Mouse (Mus musculus) stomach, embryonic 14.5 days (tissue): ENCODE results near the gene Vsig10. TPM values are rescaled to one million over a fixed set of nuclear protein-coding genes. Genes with fewer than 3 reads are reported as not detected.

ENCODE experiments used
- ATAC-seq: fragments of 200-750 bp; cut with Nextera tagmentation; 2 replicates; pipeline ENCODE4 v1.8.0; 2017; ENCODE audit warnings: low read depth, moderate TSS enrichment; ENCODE audit not compliant: insufficient number of reproducible peaks, insufficient read depth, low FRiP score
- H3K27ac ChIP-seq: fragments of 300-500 bp; sonication (generic); 2 replicates; pipeline ENCODE4 v1.5.1; 2014; ENCODE audit warnings: mild to moderate bottlenecking, low read length, moderate library complexity, mixed read lengths
- H3K27me3 ChIP-seq: fragments of 300-500 bp; sonication (generic); 2 replicates; pipeline ENCODE4 v1.6.1; 2014; ENCODE audit warnings: low read length, control low read depth, mixed read lengths; ENCODE audit not compliant: control insufficient read depth, insufficient read depth
- H3K36me3 ChIP-seq: fragments of 300-500 bp; sonication (generic); 2 replicates; pipeline ENCODE4 v1.6.1; 2014; ENCODE audit warnings: mild to moderate bottlenecking, control low read depth, low read length, moderate library complexity, mixed read lengths; ENCODE audit not compliant: control insufficient read depth, insufficient read depth
- H3K4me1 ChIP-seq: fragments of 300-500 bp; sonication (generic); 2 replicates; pipeline ENCODE4 v1.6.1; 2014; ENCODE audit warnings: low read length, control low read depth, mixed read lengths; ENCODE audit not compliant: control insufficient read depth, insufficient read depth
- H3K4me2 ChIP-seq: fragments of 300-500 bp; sonication (generic); replicated peaks from 2 replicates; pipeline ENCODE4 v1.6.1; 2014; ENCODE audit warnings: low read depth, low read length, control low read depth
- H3K4me3 ChIP-seq: fragments of 300-500 bp; sonication (generic); 2 replicates; pipeline ENCODE4 v1.5.1; 2014; ENCODE audit warnings: low read depth, low read length, control low read depth
- H3K9ac ChIP-seq: fragments of 300-500 bp; sonication (generic); replicated peaks from 2 replicates; pipeline ENCODE4 v1.6.1; 2014; ENCODE audit warnings: low read depth, mild to moderate bottlenecking, control low read depth, low read length, moderate library complexity, mixed read lengths
- H3K9me3 ChIP-seq: fragments of 300-500 bp; sonication (generic); 2 replicates; pipeline ENCODE4 v1.6.1; 2016; ENCODE audit warnings: low read depth, low read length, control low read depth; ENCODE audit not compliant: control insufficient read depth
- WGBS: fragments of 180-500 bp; shearing (Covaris S2); extraction: QIAGEN DNeasy Blood & Tissue Kit; methylation state at CpG from one replicate; pipeline ENCODE4 v1.1.7; 2014; 5-methylcytosine and 5-hydroxymethylcytosine counted together
- polyA plus RNA-seq: library from polyadenylated mRNA; unstranded; fragments of >200 nt; fragmentation: Nextera tagmentation; extraction: Ambion mirVana; gene quantifications from 2 replicates; pipeline ENCODE4 v1.2.1, GENCODE M21; 2014

Gene Vsig10
- polyA plus RNA-seq, 1 experiment from 2014 or later: 14.5 TPM

GRCm38 (mm10) chr5:117359497-117360227 is 40.8 kb downstream of the Vsig10 start:
- H3K4me2 ChIP-seq: no peak overlapping the region; the same call in 1 of the 2 replicates
- H3K4me1 ChIP-seq: peaks cover 40% of the 10 kb centered on the region; the same call in 1 of the 2 replicates
- no peak for ATAC-seq
- peak overlapping the region; percentile 79 for H3K27ac ChIP-seq
- peaks cover 4% of the 10 kb centered on the region for H3K36me3 ChIP-seq
- H3K4me3 ChIP-seq: no peak overlapping the region
- no peaks in the 10 kb centered on the region for H3K27me3 ChIP-seq
- H3K9ac ChIP-seq: no peak overlapping the region
- WGBS: 35% methylated on average over 7 of the region's 7 CpGs
- no peaks in the 10 kb centered on the region for H3K9me3 ChIP-seq

- H3K9me3 ChIP-seq: no peaks in the 10 kb centered on the region
- H3K4me1 ChIP-seq: peaks cover 40% of the 10 kb centered on the region; the same call in 1 of the 2 replicates
- no peaks in the 10 kb centered on the region for H3K27me3 ChIP-seq
- ATAC-seq: no peak
- 41% methylated on average over 13 of the region's 13 CpGs for WGBS
- H3K4me2 ChIP-seq: no peak overlapping the region
- H3K36me3 ChIP-seq: peaks cover 9% of the 10 kb centered on the region
- no peak overlapping the region for H3K9ac ChIP-seq
- peak overlapping the region; percentile 79 for H3K27ac ChIP-seq
- no peak overlapping the region for H3K4me3 ChIP-seq
Observed at GRCm38 (mm10) chr5:117360228-117360515, 41.3 kb downstream of the Vsig10 start.

GRCm38 (mm10) chr5:117360631-117361541 is 42.0 kb downstream of the Vsig10 start:
- peak; percentile 66 for ATAC-seq
- H3K4me3 ChIP-seq: no peak overlapping the region
- WGBS: 41% methylated on average over 13 of the region's 13 CpGs

GRCm38 (mm10) chr5:117361590-117361989 is 42.7 kb downstream of the Vsig10 start:
- Histone ChIP-seq H3K9me3 (no peaks in the 10 kb centered on the region), H3K4me3 (no peak overlapping the region), H3K27ac (peak overlapping the region; percentile 79; the same call in 1 of the 2 replicates), H3K4me2 (no peak overlapping the region), H3K4me1 (peaks cover 32% of the 10 kb centered on the region; the same call in 1 of the 2 replicates), H3K9ac (no peak overlapping the region), H3K36me3 (peaks cover 15% of the 10 kb centered on the region), H3K27me3 (no peaks in the 10 kb centered on the region)
- 87% methylated on average over 4 of the region's 4 CpGs for WGBS
- no peak for ATAC-seq

More at GRCm38 (mm10) chr5:117360631-117361541, 42.0 kb downstream of the Vsig10 start:
- Histone ChIP-seq H3K4me1 (peaks cover 36% of the 10 kb centered on the region; the same call in 1 of the 2 replicates), H3K36me3 (peaks cover 15% of the 10 kb centered on the region), H3K9me3 (no peaks in the 10 kb centered on the region), H3K27me3 (no peaks in the 10 kb centered on the region), H3K27ac (peak overlapping the region; percentile 79), H3K4me2 (no peak overlapping the region; the same call in 1 of the 2 replicates), H3K9ac (no peak overlapping the region)

GRCm38 (mm10) chr5:117363066-117363782 is 44.3 kb downstream of the Vsig10 start:
- Histone ChIP-seq H3K9ac (no peak overlapping the region), H3K27ac (peak overlapping the region; percentile 13; the same call in 1 of the 2 replicates)
- peak; percentile 39; the same call in 1 of the 2 replicates for ATAC-seq

GRCm38 (mm10) chr5:117364821-117365220 is 45.9 kb downstream of the Vsig10 start:
- Histone ChIP-seq H3K4me2 (no peak overlapping the region), H3K9ac (no peak overlapping the region), H3K36me3 (peaks cover 20% of the 10 kb centered on the region), H3K4me1 (peaks cover 20% of the 10 kb centered on the region; the same call in 1 of the 2 replicates), H3K4me3 (no peak overlapping the region), H3K27ac (no peak overlapping the region), H3K27me3 (no peaks in the 10 kb centered on the region), H3K9me3 (no peaks in the 10 kb centered on the region)
- 91% methylated on average over 3 of the region's 3 CpGs for WGBS
- ATAC-seq: no peak

More at GRCm38 (mm10) chr5:117363066-117363782, 44.3 kb downstream of the Vsig10 start:
- Histone ChIP-seq H3K4me1 (peaks cover 28% of the 10 kb centered on the region; the same call in 1 of the 2 replicates), H3K36me3 (peaks cover 15% of the 10 kb centered on the region), H3K27me3 (no peaks in the 10 kb centered on the region), H3K9me3 (no peaks in the 10 kb centered on the region), H3K4me3 (no peak overlapping the region), H3K4me2 (no peak overlapping the region)
- WGBS: 54% methylated on average over 15 of the region's 15 CpGs

- Histone ChIP-seq H3K4me2 (no peak overlapping the region), H3K27me3 (no peaks in the 10 kb centered on the region), H3K9ac (no peak overlapping the region), H3K4me1 (peaks cover 8% of the 10 kb centered on the region; the same call in 1 of the 2 replicates), H3K4me3 (no peak overlapping the region), H3K36me3 (peaks cover 26% of the 10 kb centered on the region), H3K27ac (no peak overlapping the region; the same call in 1 of the 2 replicates), H3K9me3 (no peaks in the 10 kb centered on the region)
- no peak for ATAC-seq
- 81% methylated on average over 13 of the region's 13 CpGs for WGBS
Observed at GRCm38 (mm10) chr5:117365904-117366561, 47.1 kb downstream of the Vsig10 start.
